Mouse (Mus musculus): ENCODE measurements around the gene Olfr785.
"Not testable (repeated sequence)": the region's sequence is repeated elsewhere in the genome, so short reads cannot be mapped to it uniquely, and the experiment has no call there.

The Olfr785 gene

GRCm38 (mm10) chr10:129405126-129405525 lies at the start of gene Olfr785:
Olfr785 (plus strand) TSS chr10:129405426.
- DNase-seq, result no peak

DNA sequence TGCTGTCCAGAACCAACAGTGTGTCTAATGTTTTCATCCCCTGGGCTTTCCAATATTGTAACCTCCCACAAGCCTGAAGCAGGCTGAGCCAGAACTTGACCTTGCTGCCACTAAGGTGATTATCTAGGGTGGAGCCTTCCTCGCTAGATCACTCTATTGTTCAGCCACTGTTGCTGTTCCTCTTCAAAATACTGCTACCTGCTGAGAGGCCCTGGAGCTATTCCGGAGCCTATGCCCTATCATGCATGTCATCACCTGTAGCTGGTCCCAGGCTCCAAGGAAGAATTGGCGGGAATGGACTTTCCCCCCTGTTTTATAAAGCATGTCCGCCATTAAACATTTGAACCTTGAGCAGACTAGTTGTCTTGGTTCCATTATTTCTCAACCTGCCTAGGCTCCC lies 48.7 kb upstream of the Olfr785 start:
- not testable (repeated sequence) for DNase-seq

DNA sequence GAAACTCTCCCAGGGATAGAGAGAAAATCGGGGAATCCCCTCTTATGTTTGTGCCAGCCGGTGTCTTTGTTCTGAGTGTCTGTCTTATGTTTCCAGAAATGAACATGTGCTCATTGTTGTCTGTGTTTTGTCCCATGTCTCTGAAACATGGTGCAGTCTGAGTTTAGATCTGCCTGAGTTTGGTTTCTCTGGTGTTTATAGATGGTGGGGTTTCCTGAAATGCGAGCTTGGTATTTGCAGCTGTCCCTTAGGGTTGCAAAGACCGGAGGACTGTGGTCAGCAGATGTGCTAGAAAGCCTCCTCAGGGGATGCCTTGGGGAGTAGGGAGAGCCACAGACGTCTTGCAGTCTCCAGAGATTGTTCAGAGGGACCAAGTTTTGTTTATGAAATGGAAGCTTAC lies 47.9 kb upstream of the Olfr785 start:
- DNase-seq, result no peak

- DNase-seq, result not testable (repeated sequence)
Observed at GRCm38 (mm10) chr10:129374051-129374450, 31.2 kb upstream of the Olfr785 start.

GRCm38 (mm10) chr10:129383783-129384182 lies 21.4 kb upstream of the Olfr785 start, which contains the start of gene Olfr784:
Olfr784 (plus strand) TSS chr10:129384083.
- DNase-seq, result no peak

- no peak for DNase-seq
Observed at GRCm38 (mm10) chr10:129400892-129401291, 4.3 kb upstream of the Olfr785 start.

GRCm38 (mm10) chr10:129427006-129427405 lies 21.8 kb downstream of the Olfr785 start, which contains the start of gene Olfr786:
Olfr786 (plus strand) TSS chr10:129427306.
- DNase-seq, result no peak
